Mouse (Mus musculus) bone marrow macrophage, adult 2 months (primary cell): ENCODE data around the gene Pex11b.

Experiments used
- CTCF ChIP-seq: IDR thresholded peaks from 2 replicates; pipeline ENCODE4 v1.5.1; 2012; ENCODE audit warnings: low read depth, mild to moderate bottlenecking, low read length, moderate library complexity
- POLR2A ChIP-seq: IDR thresholded peaks from 2 replicates; pipeline ENCODE4 v1.6.1; 2012; ENCODE audit warnings: mild to moderate bottlenecking, low read depth, low read length, borderline replicate concordance

GRCm38 (mm10) chr3:96597435-96597891 lies 37.7 kb upstream of the Pex11b start:
- TF ChIP-seq POLR2A (no peak), CTCF (no peak)
